Mouse (Mus musculus) spleen, adult 2 months (tissue): ENCODE data around the gene Prkcz. TPM values are rescaled to one million over a fixed set of nuclear protein-coding genes. Genes with fewer than 3 reads are reported as not detected.
A peak's percentile ranks its signal among the peaks of the same experiment; 100 is the strongest.

Source experiments
- DNase-seq, 2 experiments: peaks; one replicate each; pipeline versions ENCODE4 v3.0.0 to v3.0.0-alpha.2; 2012 to 2021; ENCODE audit warnings: low spot score in 2 of 2, low read depth in 1 of 2
- H3K27ac ChIP-seq: fragments of 200-500 bp; 2 replicates; pipeline ENCODE4 v1.5.1; 2012; ENCODE audit warnings: low read length, inconsistent platforms; ENCODE audit not compliant: insufficient read depth
- H3K27me3 ChIP-seq: fragments of 200-500 bp; 2 replicates; pipeline ENCODE4 v1.6.1; 2012; ENCODE audit warnings: mild to moderate bottlenecking, moderate library complexity, low read length, inconsistent platforms; ENCODE audit not compliant: control insufficient read depth, insufficient read depth
- H3K36me3 ChIP-seq: fragments of 200-500 bp; 2 replicates; pipeline ENCODE4 v1.6.1; 2012; ENCODE audit warnings: mild to moderate bottlenecking, low read length, inconsistent platforms; ENCODE audit not compliant: control insufficient read depth, insufficient read depth
- H3K4me1 ChIP-seq: fragments of 200-500 bp; 2 replicates; pipeline ENCODE4 v1.6.1; 2011; ENCODE audit warnings: inconsistent platforms; ENCODE audit not compliant: control insufficient read depth, insufficient read depth, insufficient read length
- H3K4me3 ChIP-seq: fragments of 200-500 bp; 2 replicates; pipeline ENCODE4 v1.5.1; 2011; ENCODE audit warnings: mild to moderate bottlenecking, inconsistent platforms; ENCODE audit not compliant: insufficient read depth, insufficient read length; ENCODE audit errors: extremely low read depth
- CTCF ChIP-seq: fragments of 200-500 bp; IDR thresholded peaks from 2 replicates; pipeline ENCODE4 v1.5.1; 2011; ENCODE audit warnings: mild to moderate bottlenecking, inconsistent platforms; ENCODE audit not compliant: insufficient read depth, insufficient read length, insufficient replicate concordance; ENCODE audit errors: extremely low read depth
- POLR2A ChIP-seq: fragments of 200-500 bp; IDR thresholded peaks from 2 replicates; pipeline ENCODE4 v1.6.1; 2011; ENCODE audit warnings: low read depth, low read length, inconsistent platforms
- WGBS: fragments of 180-500 bp; shearing (Covaris S2); methylation state at CpG from one replicate; pipeline ENCODE4 v1.1.7; 2018; 5-methylcytosine and 5-hydroxymethylcytosine counted together
- polyA plus RNA-seq: library from polyadenylated mRNA; depleted of rRNA; stranded (reverse); fragments of >200 nt; gene quantifications from 2 replicates; pipeline ENCODE4 v1.2.3, GENCODE M21; 2012

The Prkcz gene
- polyA plus RNA-seq, 1 experiment = 2.9 TPM

GRCm38 (mm10) chr4:155279926-155280767 is 81.0 kb downstream of the Prkcz start:
- Histone ChIP-seq H3K36me3 (no peaks in the 10 kb centered on the region), H3K27ac (no peak overlapping the region), H3K4me3 (no peak overlapping the region), H3K4me1 (no peaks in the 10 kb centered on the region), H3K27me3 (no peaks in the 10 kb centered on the region)
- TF ChIP-seq CTCF (no peak), POLR2A (no peak)
- no peak for DNase-seq
- WGBS = 51% methylated on average over 16 of the region's 16 CpGs

GRCm38 (mm10) chr4:155279054-155279453 is 82.1 kb downstream of the Prkcz start:
- H3K4me3 ChIP-seq = no peak overlapping the region
- H3K4me1 ChIP-seq = no peaks in the 10 kb centered on the region
- H3K27me3 ChIP-seq = no peaks in the 10 kb centered on the region
- no peaks in the 10 kb centered on the region for H3K36me3 ChIP-seq
- TF ChIP-seq CTCF = no peak
- WGBS = 82% methylated on average over 8 of the region's 8 CpGs
- DNase-seq = no peak
- no peak overlapping the region for H3K27ac ChIP-seq

- no peaks in the 10 kb centered on the region for H3K36me3 ChIP-seq
- 84% methylated on average over 6 of the region's 6 CpGs for WGBS
- no peak overlapping the region for H3K4me3 ChIP-seq
- H3K27ac ChIP-seq = no peak overlapping the region
- TF ChIP-seq CTCF (no peak), POLR2A (no peak)
- H3K27me3 ChIP-seq = no peaks in the 10 kb centered on the region
- no peak for DNase-seq
- H3K4me1 ChIP-seq = no peaks in the 10 kb centered on the region
Measured at GRCm38 (mm10) chr4:155277963-155278362, 83.2 kb downstream of the Prkcz start.

GRCm38 (mm10) chr4:155274851-155275250 is 86.3 kb downstream of the Prkcz start:
- no peaks in the 10 kb centered on the region for H3K36me3 ChIP-seq
- TF ChIP-seq POLR2A (no peak), CTCF (no peak)
- no peaks in the 10 kb centered on the region for H3K4me1 ChIP-seq
- no peak overlapping the region for H3K4me3 ChIP-seq
- DNase-seq = no peak
- WGBS = 66% methylated on average over 3 of the region's 3 CpGs
- no peak overlapping the region for H3K27ac ChIP-seq
- H3K27me3 ChIP-seq = no peaks in the 10 kb centered on the region

GRCm38 (mm10) chr4:155274451-155274850 is 86.7 kb downstream of the Prkcz start:
- TF ChIP-seq CTCF = no peak
- no peak for TF ChIP-seq POLR2A
- no peaks in the 10 kb centered on the region for H3K36me3 ChIP-seq
- H3K4me3 ChIP-seq = no peak overlapping the region
- no peak overlapping the region for H3K27ac ChIP-seq
- no peaks in the 10 kb centered on the region for H3K27me3 ChIP-seq
- 71% methylated on average over 5 of the region's 5 CpGs for WGBS
- no peaks in the 10 kb centered on the region for H3K4me1 ChIP-seq
- DNase-seq = no peak

- TF ChIP-seq CTCF = peak; percentile 22; the same call in 1 of the 2 replicates
- no peak for TF ChIP-seq POLR2A
- H3K27me3 ChIP-seq = no peaks in the 10 kb centered on the region
- no peaks in the 10 kb centered on the region for H3K4me1 ChIP-seq
- no peak overlapping the region for H3K4me3 ChIP-seq
- peak in 1 of 2 experiments; percentile 29 for DNase-seq
- WGBS = 23% methylated on average over 5 of the region's 5 CpGs
- H3K36me3 ChIP-seq = no peaks in the 10 kb centered on the region
- no peak overlapping the region for H3K27ac ChIP-seq
Measured at GRCm38 (mm10) chr4:155268382-155268781, 92.8 kb downstream of the Prkcz start.

- TF ChIP-seq POLR2A = no peak
- TF ChIP-seq CTCF = no peak
- Histone ChIP-seq H3K4me3 (no peak overlapping the region), H3K27ac (no peak overlapping the region), H3K36me3 (no peaks in the 10 kb centered on the region), H3K27me3 (no peaks in the 10 kb centered on the region), H3K4me1 (no peaks in the 10 kb centered on the region)
- WGBS = 68% methylated on average over 12 of the region's 12 CpGs
- no peak for DNase-seq
Measured at GRCm38 (mm10) chr4:155267639-155268175, 93.5 kb downstream of the Prkcz start.
